Mouse (Mus musculus) CD4-positive, CD25-positive, alpha-beta regulatory T cell (primary cell): ENCODE results near the gene AY761184. TPM values are rescaled to one million over a fixed set of nuclear protein-coding genes. Genes with fewer than 3 reads are reported as not detected.

Experiments
- polyA plus RNA-seq: library from polyadenylated mRNA; unstranded; fragments of 100-300 nt; shearing (Covaris generic); gene quantifications from one replicate; pipeline ENCODE4 v1.2.1, GENCODE M21; 2017

The AY761184 gene
- not detected for polyA plus RNA-seq

DNA sequence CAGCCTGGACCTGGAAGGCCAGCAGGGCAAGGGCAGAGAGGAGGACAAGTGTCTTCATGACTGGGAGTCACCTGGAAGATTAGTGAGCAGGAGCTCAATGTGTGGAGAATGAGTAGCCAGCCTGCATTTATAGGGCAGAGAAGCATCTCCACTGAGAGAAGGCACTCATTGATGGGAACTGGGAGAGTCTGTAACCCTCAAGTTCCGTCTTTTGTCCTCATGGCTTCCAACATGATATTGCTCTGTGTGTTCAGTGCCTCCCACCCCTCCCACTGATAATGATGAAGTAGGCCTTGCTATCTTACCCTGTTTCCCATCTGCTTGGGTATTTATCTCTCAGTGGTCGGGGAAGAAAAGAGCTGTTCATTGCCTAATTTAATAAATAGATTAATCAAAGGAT is at the start of gene AY761184:
Gene AY761184, minus strand, starts transcription at position 101 of the 400 bp plus-strand sequence.

GRCm38 (mm10) chr8:21665497-21665896 is 37.9 kb downstream of the AY761184 start, which contains the start of gene Defa34:
TSS of gene Defa34 (plus strand) at chr8:21665797.

GRCm38 (mm10) chr8:21655480-21655879 is 48.0 kb downstream of the AY761184 start, which contains the start of gene Defa17:
TSS of gene Defa17 (plus strand) at chr8:21655780.

Other genes starting within 250 kb of the AY761184 start
- not detected for gene Gm7849, start 247.1 kb downstream of the AY761184 start, polyA plus RNA-seq
- gene Defa20, start 194.4 kb downstream of the AY761184 start, polyA plus RNA-seq, result not detected
- not detected for gene Defa32, start 174.6 kb downstream of the AY761184 start, polyA plus RNA-seq
- gene Defa37, start 138.3 kb downstream of the AY761184 start, polyA plus RNA-seq, result not detected
- gene Defa28, start 120.6 kb downstream of the AY761184 start, polyA plus RNA-seq, result not detected
- gene Gm7861, start 109.1 kb downstream of the AY761184 start, polyA plus RNA-seq, result not detected
- gene Defa26, start 85.5 kb downstream of the AY761184 start, polyA plus RNA-seq, result not detected
- not detected for gene Defa17, start 47.9 kb downstream of the AY761184 start, polyA plus RNA-seq
- gene Defa34, start 37.8 kb downstream of the AY761184 start, polyA plus RNA-seq, result not detected
- gene Defa24, start 30.8 kb upstream of the AY761184 start, polyA plus RNA-seq, result not detected
- not detected for gene Defb50, start 119.9 kb upstream of the AY761184 start, polyA plus RNA-seq
- not detected for gene Defb2, start 136.3 kb upstream of the AY761184 start, polyA plus RNA-seq
- gene Defb10, start 155.3 kb upstream of the AY761184 start, polyA plus RNA-seq, result not detected
- not detected for gene Defb9, start 181.8 kb upstream of the AY761184 start, polyA plus RNA-seq
- gene Defb11, start 202.8 kb upstream of the AY761184 start, polyA plus RNA-seq, result not detected
- not detected for gene Defb15, start 229.1 kb upstream of the AY761184 start, polyA plus RNA-seq
- not detected for gene Defb35, start 234.7 kb upstream of the AY761184 start, polyA plus RNA-seq
- not detected for gene Defb13, start 243.1 kb upstream of the AY761184 start, polyA plus RNA-seq